Mouse (Mus musculus): ENCODE results near the gene Lipi.

The Lipi gene

GRCm38 (mm10) chr16:75585961-75586360 lies at the start of gene Lipi:
Lipi (minus strand) TSS chr16:75586061.
- no peak for DNase-seq

GRCm38 (mm10) chr16:75627862-75628261 lies 42.0 kb upstream of the Lipi start:
- DNase-seq: no peak

GRCm38 (mm10) chr16:75617651-75618349 lies 31.9 kb upstream of the Lipi start:
- peak; percentile 13 for DNase-seq

GRCm38 (mm10) chr16:75612561-75612960 lies 26.7 kb upstream of the Lipi start:
- DNase-seq: no peak

GRCm38 (mm10) chr16:75606415-75606814 lies 20.6 kb upstream of the Lipi start:
- no peak for DNase-seq

- no peak for DNase-seq
These were observed 7.8 kb upstream of the Lipi start for GRCm38 (mm10) chr16:75593501-75594183.

GRCm38 (mm10) chr16:75592671-75593500 lies 7.0 kb upstream of the Lipi start, which contains the start of gene Rbm11:
Rbm11 (plus strand) TSS chr16:75592844.
- DNase-seq: peak; percentile 79

GRCm38 (mm10) chr16:75586466-75586865 lies 605 bp upstream of the Lipi start:
- no peak for DNase-seq

GRCm38 (mm10) chr16:75582279-75582678 lies 3.6 kb downstream of the Lipi start:
- DNase-seq: no peak

- DNase-seq: no peak
These were observed 23.0 kb downstream of the Lipi start for GRCm38 (mm10) chr16:75562910-75563309.

GRCm38 (mm10) chr16:75545310-75545709 lies 40.6 kb downstream of the Lipi start:
- DNase-seq: no peak

GRCm38 (mm10) chr16:75537784-75538565 lies 47.9 kb downstream of the Lipi start:
- DNase-seq: no peak

- no peak for DNase-seq
These were observed 54.2 kb downstream of the Lipi start for GRCm38 (mm10) chr16:75531705-75532104.

GRCm38 (mm10) chr16:75496568-75496967 lies 89.3 kb downstream of the Lipi start:
- DNase-seq: no peak
